Mouse (Mus musculus) ES-Bruce4 (cell line): Measurements from ENCODE around the gene Hecw2.

ENCODE experiments used
- CTCF ChIP-seq: IDR thresholded peaks from one replicate; pipeline ENCODE4 v1.8.1; 2011; ENCODE audit warnings: low read depth, low read length
- EP300 ChIP-seq: IDR thresholded peaks from 2 replicates; pipeline ENCODE4 v1.6.1; 2011; ENCODE audit warnings: low read depth, low read length; ENCODE audit not compliant: insufficient read depth
- POLR2A ChIP-seq: IDR thresholded peaks from one replicate; pipeline ENCODE4 v1.8.1; 2011; ENCODE audit warnings: low read length; ENCODE audit not compliant: insufficient read depth

- TF ChIP-seq CTCF (peak; percentile 6), POLR2A (no peak), EP300 (no peak)
These were observed 285.9 kb downstream of the Hecw2 start for GRCm38 (mm10) chr1:53909118-53909517.
